Mouse (Mus musculus): Measurements from ENCODE around the gene Plin4. TPM values are rescaled to one million over a fixed set of nuclear protein-coding genes. Genes with fewer than 3 reads are reported as not detected.

Gene Plin4
- polyA plus RNA-seq, 1 experiment, result 29.0 TPM

GRCm38 (mm10) chr17:56098711-56099572, 10.7 kb downstream of the Plin4 start:
- H3K27me3 ChIP-seq (ENCODE audit: control insufficient read depth, insufficient read depth, low read length), result no peaks in the 10 kb centered on the region
- TF ChIP-seq CTCF (IDR thresholded peaks at IDR 0.05; ENCODE audit: borderline replicate concordance, control insufficient read depth, extremely low read depth, insufficient read depth, low read length, poor library complexity) (peak; percentile 46; the same call in 1 of the 2 replicates), POLR2A (IDR thresholded peaks at IDR 0.05; ENCODE audit: control insufficient read depth, extremely low read depth, insufficient read depth, low read length, poor library complexity) (no peak)
- H3K4me3 ChIP-seq (ENCODE audit: control insufficient read depth, insufficient read depth, low read length), result no peak overlapping the region
- no peaks in the 10 kb centered on the region for H3K4me1 ChIP-seq (replicated peaks; ENCODE audit: control insufficient read depth, insufficient read depth, low read length)
- no peak for DNase-seq
- peaks cover 19% of the 10 kb centered on the region for H3K36me3 ChIP-seq (ENCODE audit: control insufficient read depth, insufficient read depth, low read length)
- 96% methylated on average over 15 of the region's 15 CpGs for WGBS
- H3K27ac ChIP-seq (ENCODE audit: control insufficient read depth, insufficient read depth, low read length), result no peak overlapping the region

DNA sequence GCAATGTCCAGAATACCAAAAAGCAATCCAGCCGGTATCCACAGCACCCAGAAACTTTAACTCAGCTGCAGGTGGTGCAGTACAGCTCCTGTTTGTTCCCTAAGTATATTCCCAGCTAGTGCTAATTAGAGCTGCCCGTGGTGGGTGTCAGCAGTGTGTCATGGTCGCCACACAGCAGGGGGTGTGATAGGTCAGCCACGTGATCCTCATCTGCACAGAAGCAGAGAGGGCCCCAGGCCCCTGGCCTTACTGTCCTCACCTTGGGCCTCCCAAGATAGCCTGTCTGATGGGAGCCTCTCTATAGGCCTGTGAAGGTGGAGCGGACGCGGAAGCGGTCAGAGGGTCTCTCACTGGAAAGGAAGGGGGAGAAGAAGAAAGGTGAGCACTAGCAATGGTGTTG, 11.4 kb downstream of the Plin4 start:
- 97% methylated on average over 8 of the region's 8 CpGs for WGBS
- TF ChIP-seq POLR2A (IDR thresholded peaks at IDR 0.05; ENCODE audit: control insufficient read depth, extremely low read depth, insufficient read depth, low read length, poor library complexity) (no peak), CTCF (IDR thresholded peaks at IDR 0.05; ENCODE audit: borderline replicate concordance, control insufficient read depth, extremely low read depth, insufficient read depth, low read length, poor library complexity) (no peak)
- DNase-seq, result no peak
- Histone ChIP-seq H3K4me3 (ENCODE audit: control insufficient read depth, insufficient read depth, low read length) (no peak overlapping the region), H3K4me1 (replicated peaks; ENCODE audit: control insufficient read depth, insufficient read depth, low read length) (no peaks in the 10 kb centered on the region), H3K36me3 (ENCODE audit: control insufficient read depth, insufficient read depth, low read length) (peaks cover 19% of the 10 kb centered on the region), H3K27ac (ENCODE audit: control insufficient read depth, insufficient read depth, low read length) (no peak overlapping the region), H3K27me3 (ENCODE audit: control insufficient read depth, insufficient read depth, low read length) (no peaks in the 10 kb centered on the region)

GRCm38 (mm10) chr17:56096883-56097282, 12.7 kb downstream of the Plin4 start:
- Histone ChIP-seq H3K36me3 (ENCODE audit: control insufficient read depth, insufficient read depth, low read length) (peaks cover 19% of the 10 kb centered on the region), H3K27me3 (ENCODE audit: control insufficient read depth, insufficient read depth, low read length) (no peaks in the 10 kb centered on the region), H3K4me3 (ENCODE audit: control insufficient read depth, insufficient read depth, low read length) (no peak overlapping the region), H3K27ac (ENCODE audit: control insufficient read depth, insufficient read depth, low read length) (no peak overlapping the region), H3K4me1 (replicated peaks; ENCODE audit: control insufficient read depth, insufficient read depth, low read length) (no peaks in the 10 kb centered on the region)
- TF ChIP-seq CTCF (IDR thresholded peaks at IDR 0.05; ENCODE audit: borderline replicate concordance, control insufficient read depth, extremely low read depth, insufficient read depth, low read length, poor library complexity) (no peak), POLR2A (IDR thresholded peaks at IDR 0.05; ENCODE audit: control insufficient read depth, extremely low read depth, insufficient read depth, low read length, poor library complexity) (no peak)
- DNase-seq, result no peak
- WGBS, result 97% methylated on average over 12 of the region's 12 CpGs

GRCm38 (mm10) chr17:56092794-56093193, 16.8 kb downstream of the Plin4 start:
- no peaks in the 10 kb centered on the region for H3K27me3 ChIP-seq (ENCODE audit: control insufficient read depth, insufficient read depth, low read length)
- no peak for TF ChIP-seq CTCF (IDR thresholded peaks at IDR 0.05; ENCODE audit: borderline replicate concordance, control insufficient read depth, extremely low read depth, insufficient read depth, low read length, poor library complexity)
- TF ChIP-seq POLR2A (IDR thresholded peaks at IDR 0.05; ENCODE audit: control insufficient read depth, extremely low read depth, insufficient read depth, low read length, poor library complexity), result no peak
- peaks cover 11% of the 10 kb centered on the region for H3K36me3 ChIP-seq (ENCODE audit: control insufficient read depth, insufficient read depth, low read length)
- H3K4me3 ChIP-seq (ENCODE audit: control insufficient read depth, insufficient read depth, low read length), result no peak overlapping the region
- no peak overlapping the region for H3K27ac ChIP-seq (ENCODE audit: control insufficient read depth, insufficient read depth, low read length)
- no peak for DNase-seq
- WGBS, result 95% methylated on average over 1 of the region's 1 CpGs
- no peaks in the 10 kb centered on the region for H3K4me1 ChIP-seq (replicated peaks; ENCODE audit: control insufficient read depth, insufficient read depth, low read length)

GRCm38 (mm10) chr17:56092312-56092711, 17.3 kb downstream of the Plin4 start:
- Histone ChIP-seq H3K27ac (ENCODE audit: control insufficient read depth, insufficient read depth, low read length) (no peak overlapping the region), H3K36me3 (ENCODE audit: control insufficient read depth, insufficient read depth, low read length) (peaks cover 6% of the 10 kb centered on the region), H3K4me3 (ENCODE audit: control insufficient read depth, insufficient read depth, low read length) (no peak overlapping the region), H3K4me1 (replicated peaks; ENCODE audit: control insufficient read depth, insufficient read depth, low read length) (no peaks in the 10 kb centered on the region), H3K27me3 (ENCODE audit: control insufficient read depth, insufficient read depth, low read length) (no peaks in the 10 kb centered on the region)
- WGBS, result 100% methylated on average over 1 of the region's 1 CpGs
- no peak for TF ChIP-seq CTCF (IDR thresholded peaks at IDR 0.05; ENCODE audit: borderline replicate concordance, control insufficient read depth, extremely low read depth, insufficient read depth, low read length, poor library complexity)
- DNase-seq, result no peak

GRCm38 (mm10) chr17:56080781-56081585, 28.6 kb downstream of the Plin4 start:
- TF ChIP-seq POLR2A (IDR thresholded peaks at IDR 0.05; ENCODE audit: control insufficient read depth, extremely low read depth, insufficient read depth, low read length, poor library complexity), result no peak
- no peak for TF ChIP-seq CTCF (IDR thresholded peaks at IDR 0.05; ENCODE audit: borderline replicate concordance, control insufficient read depth, extremely low read depth, insufficient read depth, low read length, poor library complexity)
- H3K4me1 ChIP-seq (replicated peaks; ENCODE audit: control insufficient read depth, insufficient read depth, low read length), result peaks cover 20% of the 10 kb centered on the region
- WGBS, result 51% methylated on average over 8 of the region's 8 CpGs
- DNase-seq, result peak; percentile 18
- no peak overlapping the region for H3K27ac ChIP-seq (ENCODE audit: control insufficient read depth, insufficient read depth, low read length)
- H3K4me3 ChIP-seq (ENCODE audit: control insufficient read depth, insufficient read depth, low read length), result no peak overlapping the region
- no peaks in the 10 kb centered on the region for H3K36me3 ChIP-seq (ENCODE audit: control insufficient read depth, insufficient read depth, low read length)
- H3K27me3 ChIP-seq (ENCODE audit: control insufficient read depth, insufficient read depth, low read length), result no peaks in the 10 kb centered on the region

Measured in thymus, adult 2 months (tissue).